Mouse (Mus musculus) heart, adult 9 months (tissue): ENCODE data around the gene Zcchc24.

ENCODE experiments used
- DNase-seq, 2 experiments: peaks; one replicate each; pipeline ENCODE4 v3.0.0; 2022; ENCODE audit warnings: low spot score in 2 of 2

The Zcchc24 gene

DNA sequence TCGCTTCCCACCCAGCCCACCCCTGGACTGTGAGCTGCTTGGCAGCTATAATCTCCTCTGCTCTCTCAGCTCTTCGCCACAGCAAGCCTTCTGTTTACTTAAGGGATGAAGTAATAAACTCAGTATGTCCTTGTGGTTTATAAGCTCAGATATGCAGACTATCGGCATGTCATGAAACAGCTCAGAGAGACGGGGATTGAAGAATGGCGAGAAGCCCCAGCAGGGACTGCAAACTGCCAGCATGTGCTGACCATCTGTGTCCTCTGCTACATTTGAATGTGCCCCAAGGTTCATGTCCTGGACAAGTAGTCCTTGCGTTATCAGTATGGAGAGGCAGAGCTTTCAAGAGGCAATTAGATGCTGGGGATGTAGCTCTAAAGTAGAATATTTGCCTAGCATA is 7.5 kb upstream of the Zcchc24 start:
- peak; percentile 57 to 81 for DNase-seq

DNA sequence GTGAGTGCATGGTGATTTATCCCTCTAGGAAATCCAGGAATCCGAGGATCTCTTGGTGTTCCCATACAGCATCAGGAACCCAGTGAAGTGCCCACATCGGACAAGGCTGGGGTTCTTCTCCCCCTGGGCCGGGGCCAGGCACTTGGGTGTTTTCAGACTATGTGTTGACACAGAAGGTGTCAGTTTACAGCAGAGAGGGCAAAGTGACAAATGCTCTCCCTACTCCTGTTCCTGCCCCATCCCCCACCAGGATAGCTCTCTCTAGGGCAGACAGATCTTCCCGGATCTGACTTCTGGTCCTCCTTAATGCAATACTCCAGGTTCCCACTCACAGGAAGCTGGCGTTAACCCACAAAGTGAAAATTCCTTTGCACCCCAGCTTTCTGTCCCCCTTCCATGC is 5.3 kb upstream of the Zcchc24 start:
- DNase-seq: no peak

DNA sequence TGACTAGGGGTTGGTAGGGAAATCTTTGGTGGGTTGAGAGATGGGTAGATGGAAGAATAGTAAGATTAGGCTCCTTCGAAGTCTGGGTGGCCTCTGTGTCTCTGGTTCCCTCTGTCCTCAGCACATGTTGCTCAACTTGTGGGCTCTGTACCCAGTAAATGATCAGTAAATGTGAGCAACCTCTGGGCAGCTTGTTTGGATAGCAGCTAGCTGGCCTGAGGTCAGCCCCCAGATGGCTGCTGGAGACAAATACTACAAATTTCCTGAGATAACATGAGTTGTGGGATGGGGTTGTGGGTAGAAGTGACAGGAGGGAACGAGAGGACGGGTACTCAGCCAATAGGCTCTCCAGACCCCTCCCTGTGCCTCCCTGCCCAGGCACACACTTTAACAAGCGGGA is 4.2 kb upstream of the Zcchc24 start:
- DNase-seq: no peak

DNA sequence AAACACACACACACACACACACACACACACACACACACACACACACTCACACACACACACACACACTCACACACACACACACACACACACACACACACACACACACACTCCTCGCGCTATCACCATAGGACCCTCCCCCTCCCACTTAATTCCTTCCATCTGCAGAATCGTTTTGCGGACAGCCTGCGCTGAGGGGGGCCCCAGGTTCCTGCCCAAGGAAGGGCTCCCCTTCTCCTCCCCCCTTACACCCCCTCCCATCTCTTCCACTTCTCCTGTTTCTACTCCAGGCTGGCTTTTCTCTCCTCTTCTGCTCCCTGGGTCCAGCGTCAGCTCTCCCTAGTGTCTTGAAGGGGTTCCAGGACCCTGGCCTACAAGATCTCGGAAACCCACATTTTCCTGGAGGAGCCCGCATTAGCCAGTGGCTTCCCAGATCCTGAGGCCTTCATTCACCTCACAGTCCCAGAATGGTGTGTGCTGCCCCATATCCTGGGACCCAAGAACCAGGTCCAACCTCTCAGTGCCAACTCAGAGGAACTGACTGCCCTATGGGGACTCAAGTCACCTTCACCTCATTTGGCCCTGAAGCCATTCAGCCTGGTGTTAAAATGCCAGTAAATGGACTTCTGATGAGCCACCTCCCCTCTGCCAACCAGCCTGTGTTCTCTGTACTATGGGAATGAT is 927 bp upstream of the Zcchc24 start:
- DNase-seq: no peak

DNA sequence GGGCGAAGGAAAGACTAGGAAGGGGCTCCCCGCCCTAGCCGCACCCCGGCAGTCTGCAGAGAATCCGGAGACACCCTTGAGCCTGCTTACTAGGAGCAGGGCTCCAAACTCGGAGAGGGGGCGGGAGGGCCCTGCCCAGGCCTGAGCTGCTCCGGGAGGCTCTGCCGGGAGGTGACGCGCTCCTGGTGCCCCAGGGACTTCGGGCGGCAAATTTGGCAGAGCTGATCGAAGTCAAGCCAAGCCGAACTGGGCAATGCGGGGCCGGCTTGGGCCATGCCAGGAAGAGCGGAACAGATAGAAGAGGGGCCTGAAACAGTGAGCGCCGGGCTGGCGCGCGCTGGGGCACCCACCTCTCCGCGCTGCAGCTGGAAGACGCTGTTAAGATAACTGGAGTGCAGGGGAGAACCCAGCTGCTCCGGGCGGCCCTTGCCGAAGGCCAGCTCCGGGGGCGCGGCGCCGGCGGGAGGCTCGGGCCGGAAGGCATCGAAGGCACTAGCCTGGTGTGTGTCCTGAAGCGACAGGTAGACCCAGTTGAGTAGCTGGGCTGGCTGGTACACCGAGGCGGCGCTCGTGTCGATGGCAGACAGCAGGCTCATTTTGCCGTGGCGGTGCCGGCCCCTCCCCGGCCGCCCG is 462 bp downstream of the Zcchc24 start:
- DNase-seq: peak; percentile 66 to 68

DNA sequence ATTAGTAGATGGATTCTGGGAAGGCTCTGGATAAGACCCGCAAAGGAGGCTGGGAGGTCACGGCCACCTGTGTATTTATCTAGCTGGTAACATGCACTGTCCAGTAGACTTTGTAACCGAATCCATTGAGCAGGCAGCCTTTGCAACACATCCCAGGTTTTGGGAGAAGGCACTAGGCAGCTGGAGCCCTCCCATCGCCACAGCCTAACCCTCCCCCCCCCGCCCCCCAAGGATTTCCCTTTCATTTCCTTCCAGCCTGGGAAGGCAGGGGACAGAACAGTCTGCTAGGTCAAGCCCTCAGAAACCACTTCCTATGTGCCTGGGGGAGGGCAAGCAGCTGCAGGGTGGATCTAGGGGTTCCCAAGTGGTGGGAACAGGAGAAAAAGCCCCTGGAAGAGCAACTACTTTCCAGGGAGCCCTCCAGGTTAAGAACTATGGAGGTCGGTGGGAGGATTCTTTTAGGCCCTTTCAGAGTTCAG is 1.1 kb downstream of the Zcchc24 start:
- peak; percentile 58 to 77 for DNase-seq

DNA sequence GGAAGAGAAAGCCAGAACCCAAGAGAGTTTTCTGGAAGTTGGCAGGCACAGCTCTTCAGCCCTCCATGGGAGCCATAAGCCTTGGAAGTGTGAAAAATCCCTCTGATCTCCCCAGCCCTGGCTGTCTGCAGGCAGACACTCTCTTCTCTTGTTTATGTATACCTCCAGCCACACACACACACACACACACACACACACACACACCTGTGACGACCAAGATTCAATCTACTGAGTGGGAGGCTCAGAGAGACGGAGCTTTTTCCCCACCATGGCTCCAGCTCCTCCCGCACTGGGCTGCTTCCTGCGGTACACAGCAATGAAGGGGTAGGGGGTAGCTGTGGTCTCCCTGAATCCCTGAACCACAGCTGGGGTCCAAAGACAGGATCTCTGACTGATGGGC is 2.4 kb downstream of the Zcchc24 start:
- DNase-seq: no peak

DNA sequence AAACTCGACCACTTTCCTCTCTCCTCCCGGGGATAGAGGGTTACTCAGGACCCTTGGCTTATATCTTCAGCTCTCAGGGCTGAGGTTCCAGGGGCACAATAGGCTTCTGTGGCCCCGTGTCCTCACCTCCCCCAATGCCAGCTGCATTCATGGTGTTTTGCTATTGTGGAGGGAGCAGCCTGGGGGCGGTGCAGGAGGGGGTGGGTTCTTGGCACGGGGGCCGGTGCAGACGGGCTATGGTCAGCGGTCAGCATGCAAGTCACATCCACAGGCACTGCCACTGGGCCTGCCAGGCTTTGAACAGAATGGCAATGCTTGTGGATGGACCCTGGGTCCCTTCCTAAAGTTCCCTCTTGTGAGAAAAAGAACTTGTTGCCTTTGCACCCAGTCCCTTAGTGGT is 2.9 kb downstream of the Zcchc24 start:
- no peak for DNase-seq

DNA sequence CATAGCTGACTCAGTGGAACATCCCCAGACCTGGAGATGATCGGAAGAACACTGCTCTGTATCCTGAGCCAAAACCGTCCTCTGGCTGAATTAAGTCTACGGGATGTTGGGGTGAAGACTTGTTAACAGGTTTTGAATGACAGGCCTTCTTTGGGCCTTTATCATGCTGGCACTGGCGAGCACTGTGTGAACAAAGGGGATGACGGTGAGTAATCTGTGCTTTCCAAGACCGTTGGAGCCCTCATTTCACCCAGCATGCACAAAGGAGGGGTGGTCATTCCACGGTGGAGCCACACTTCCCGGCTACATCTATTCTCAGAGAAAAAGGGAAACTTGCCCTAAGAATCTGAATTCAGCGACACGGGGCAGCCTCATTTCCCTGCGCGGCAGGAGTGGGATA is 3.7 kb downstream of the Zcchc24 start:
- no peak for DNase-seq

DNA sequence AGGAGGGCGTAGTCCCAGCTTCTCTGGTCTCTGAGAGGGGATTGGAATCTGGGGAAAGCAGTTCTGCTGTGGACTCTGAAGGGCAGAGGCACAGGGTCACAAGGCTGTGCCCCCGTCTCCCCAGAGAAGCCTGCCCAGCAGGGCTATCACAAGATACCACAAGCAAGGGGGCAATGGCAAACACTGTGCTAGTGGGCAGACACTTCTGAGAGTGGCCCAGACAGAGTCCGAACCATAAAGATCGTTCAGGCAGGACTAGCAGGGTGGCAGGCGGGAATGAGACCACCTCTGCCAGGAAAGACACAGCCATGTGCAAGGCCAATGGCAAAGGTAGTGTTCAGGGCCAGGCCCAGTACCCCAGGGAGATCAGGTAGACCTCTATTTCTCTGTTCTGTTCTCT is 7.7 kb downstream of the Zcchc24 start:
- no peak for DNase-seq

DNA sequence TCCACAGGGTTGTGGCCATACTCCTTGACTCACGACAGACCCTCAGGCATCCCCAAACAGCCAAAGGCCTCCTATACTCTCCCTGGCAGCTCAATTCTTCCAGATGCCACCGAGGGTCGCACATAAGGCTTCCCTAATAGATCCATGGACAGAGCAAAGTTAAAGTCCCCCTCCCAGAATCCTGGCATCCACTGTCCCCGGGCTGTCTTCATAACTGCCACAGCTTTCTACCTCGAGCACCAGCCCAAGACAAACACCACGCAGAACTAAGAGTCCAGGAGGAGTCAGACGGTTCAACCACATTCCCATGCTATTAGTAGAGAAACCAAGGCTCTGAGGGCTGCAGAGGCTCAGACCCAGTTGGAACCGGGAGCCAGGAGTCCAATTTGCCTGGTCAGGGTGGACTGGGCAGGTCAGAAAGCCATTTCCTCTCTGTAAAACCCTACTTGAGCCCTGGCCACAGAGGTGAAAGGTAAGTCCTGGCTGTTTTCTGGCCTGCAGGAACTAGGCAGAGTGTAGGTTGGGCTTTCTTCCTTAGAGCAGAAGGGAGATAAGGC is 8.8 kb downstream of the Zcchc24 start:
- no peak for DNase-seq

DNA sequence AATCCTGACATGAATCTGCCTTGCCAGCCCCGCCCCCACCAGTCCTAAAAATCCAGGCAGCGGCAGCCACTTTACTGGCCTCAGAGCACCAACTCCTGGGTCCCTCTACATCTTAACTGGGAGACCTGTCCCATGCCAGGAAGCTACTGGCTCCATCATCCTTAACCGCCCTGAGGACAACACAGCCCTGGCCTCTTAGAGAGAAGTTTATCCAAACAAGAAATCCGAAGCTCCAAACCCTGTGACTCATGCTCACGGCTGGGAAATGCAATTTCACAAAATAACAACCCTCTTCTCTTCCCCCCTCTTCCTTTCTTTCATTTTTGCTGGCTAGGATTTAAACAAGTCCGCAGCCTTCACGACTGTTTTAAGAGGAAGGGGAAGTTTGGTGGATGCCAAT is 9.3 kb downstream of the Zcchc24 start:
- no peak for DNase-seq

DNA sequence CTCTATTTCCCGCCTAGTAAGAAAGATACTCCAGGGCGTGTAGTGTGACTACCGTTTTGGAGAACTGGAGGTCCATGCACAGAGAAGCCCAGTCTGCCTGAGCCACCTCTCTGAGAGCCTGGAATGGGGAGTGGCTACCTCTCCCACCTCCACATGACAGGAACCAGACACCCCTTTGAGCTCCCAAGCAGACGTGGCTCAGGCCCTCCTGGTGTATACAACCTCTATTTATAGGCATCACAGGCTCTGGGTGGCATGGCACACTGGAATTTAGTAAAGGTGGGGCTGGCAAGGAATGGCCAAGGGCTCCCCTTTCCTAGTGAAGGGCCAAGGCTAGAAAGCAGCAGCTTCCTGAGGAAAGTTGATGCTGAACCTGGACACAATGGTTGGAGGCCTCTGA is 10.9 kb downstream of the Zcchc24 start:
- DNase-seq: no peak

DNA sequence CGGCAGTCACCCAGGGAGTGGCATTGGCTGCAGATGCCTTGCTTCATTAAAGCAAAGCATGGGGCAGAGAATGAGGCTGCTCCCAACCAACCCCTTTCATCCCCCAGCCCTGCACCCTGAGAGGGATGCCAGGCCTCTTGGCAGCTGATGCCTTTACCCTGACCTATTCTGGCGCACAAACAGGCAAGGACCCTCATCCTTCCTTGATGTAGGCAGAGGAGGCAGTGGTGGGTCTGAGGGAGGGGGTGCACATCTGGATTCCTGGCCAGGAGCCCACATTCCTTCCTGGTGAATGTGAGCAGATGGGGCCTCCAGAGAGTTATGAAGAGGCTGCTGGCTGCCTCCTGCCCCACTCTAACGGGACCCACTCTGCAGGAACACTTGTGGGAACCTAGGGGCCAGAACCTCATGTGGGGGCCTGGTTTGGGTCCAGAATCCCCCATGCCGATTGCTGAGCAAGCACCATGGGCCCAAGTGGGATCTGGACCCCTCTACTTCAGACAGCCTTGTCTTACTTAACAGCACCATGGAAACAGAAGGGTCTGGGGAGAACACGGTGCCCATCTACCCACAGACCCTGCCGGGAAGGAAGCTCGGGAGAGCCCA is 12.4 kb downstream of the Zcchc24 start:
- DNase-seq: no peak

DNA sequence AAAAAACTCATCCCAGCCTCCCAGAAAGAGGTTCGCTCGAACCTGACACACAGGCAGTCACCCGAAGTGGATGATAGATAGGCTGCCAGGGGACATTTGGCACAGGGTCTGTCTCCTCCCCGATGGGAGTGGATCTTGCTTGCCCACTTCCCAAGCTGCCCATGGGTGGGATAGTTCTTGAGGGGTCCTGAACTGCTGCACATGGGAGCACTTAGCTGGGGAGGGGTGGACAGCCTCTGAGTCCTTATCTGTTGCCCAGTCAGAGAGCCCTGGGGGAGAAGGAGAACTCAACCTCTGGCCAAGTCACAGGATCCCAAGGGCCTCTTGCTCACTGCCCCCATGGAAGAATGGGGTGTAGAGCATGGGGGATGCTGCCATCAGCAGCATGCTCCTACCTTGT is 13.3 kb downstream of the Zcchc24 start:
- no peak for DNase-seq

DNA sequence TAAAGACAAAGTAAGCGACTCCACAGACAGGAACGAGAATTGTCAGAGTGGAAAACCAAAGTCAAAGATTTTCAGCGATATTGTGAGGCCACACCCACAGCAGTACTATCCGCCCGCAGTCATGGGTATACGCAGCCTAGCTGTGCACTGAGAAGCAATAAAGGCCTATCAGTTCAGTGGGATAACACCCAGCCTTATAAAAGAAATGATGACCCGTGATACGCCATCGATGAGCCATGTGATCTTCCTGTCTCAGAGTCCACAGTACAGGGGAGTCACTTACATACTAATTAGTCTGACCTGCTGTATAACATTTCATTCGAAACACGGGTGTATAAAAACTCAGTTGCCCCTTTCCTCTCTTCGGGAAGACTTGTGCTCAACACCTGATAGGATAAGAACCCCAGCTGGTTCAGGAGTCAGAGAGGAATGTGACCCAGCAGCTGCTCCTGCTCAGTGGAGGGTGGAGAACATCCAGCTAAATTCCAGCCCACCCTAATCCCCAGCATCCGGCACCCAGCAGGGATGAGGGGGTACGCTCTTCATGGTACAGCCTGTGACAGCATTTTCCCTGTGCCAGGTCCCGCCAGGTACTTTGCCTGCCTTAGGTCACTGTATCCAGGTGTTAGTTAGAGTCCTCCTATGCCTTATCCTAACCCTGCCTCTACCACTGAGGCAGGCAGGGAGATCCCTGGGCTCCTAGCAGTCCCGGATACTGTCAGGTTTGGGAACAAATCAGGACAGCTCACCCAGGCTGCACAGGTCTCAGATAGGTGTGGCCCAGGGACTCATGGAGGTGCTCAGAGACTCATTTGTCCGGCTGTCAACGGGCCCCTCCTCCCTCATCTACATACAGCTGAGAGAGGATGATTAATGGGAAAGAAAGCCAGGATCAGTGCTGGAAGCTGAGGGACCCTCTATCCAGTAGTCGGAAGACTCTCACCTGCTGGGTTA is 14.0 kb downstream of the Zcchc24 start:
- DNase-seq: no peak

DNA sequence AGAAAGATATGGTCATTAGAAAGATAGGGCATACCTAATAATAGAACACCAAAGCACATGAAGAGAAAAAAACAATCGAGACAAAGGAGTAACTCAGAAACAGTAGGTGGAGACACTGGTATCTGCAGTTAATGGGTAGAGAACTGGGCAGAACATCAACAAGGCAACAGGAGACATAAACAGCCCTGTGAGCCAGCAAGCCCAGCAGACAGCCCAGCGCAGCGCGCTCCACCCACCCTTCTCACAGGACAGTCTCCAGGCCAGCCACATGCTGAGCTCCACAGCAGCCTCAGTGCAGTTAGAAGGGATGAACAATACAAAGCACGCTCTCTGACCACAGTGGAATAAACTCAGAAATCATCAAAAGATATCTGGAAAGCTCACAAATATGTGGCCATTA is 15.8 kb downstream of the Zcchc24 start:
- DNase-seq: peak in 1 of 2 experiments; percentile 78

DNA sequence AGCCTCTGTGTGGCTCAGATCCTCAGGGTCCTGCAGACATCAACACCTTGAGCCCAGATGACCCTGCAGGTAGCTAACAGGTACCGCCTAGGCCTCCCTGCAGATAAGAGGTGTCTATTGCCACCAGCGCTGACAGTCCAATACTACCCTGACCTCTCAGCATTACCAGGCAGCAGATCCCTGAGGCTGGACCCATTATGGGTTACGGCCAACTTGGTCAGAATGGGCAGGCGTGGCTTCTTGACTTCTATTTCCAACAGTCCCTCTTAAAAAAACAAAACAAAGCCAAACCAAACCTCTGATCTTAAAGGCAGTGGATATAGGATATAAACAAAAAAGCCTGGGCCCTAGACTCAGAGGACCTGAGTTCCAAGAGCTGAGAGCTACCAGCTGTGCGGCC is 17.8 kb downstream of the Zcchc24 start:
- DNase-seq: no peak

DNA sequence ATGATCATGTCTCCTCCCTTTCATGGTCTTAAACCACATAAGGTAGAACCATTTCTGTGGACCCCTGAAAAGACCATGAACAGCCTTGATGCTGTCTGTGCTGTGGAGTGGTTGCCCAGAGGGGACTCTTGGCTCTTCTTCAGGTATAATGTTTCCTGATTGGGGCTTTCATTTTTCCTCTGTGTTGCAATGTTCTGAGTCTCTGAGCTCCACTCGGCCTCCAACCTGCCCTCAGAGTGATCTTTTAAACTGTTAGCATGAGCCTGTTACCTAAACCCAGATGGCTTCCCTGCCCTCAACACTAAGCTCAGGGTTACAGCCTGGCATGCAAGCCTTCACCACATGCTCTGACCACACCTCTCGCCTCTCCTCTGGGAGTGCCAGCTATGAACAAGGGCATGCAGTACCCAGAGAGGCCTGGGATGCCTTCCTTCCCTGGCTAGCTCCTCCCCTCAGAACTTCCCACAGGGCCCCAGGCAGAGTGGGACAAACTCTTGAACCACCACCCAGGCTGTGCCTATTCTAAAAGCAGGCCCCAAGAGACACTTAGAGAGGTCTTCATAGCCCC is 18.3 kb downstream of the Zcchc24 start:
- DNase-seq: no peak

DNA sequence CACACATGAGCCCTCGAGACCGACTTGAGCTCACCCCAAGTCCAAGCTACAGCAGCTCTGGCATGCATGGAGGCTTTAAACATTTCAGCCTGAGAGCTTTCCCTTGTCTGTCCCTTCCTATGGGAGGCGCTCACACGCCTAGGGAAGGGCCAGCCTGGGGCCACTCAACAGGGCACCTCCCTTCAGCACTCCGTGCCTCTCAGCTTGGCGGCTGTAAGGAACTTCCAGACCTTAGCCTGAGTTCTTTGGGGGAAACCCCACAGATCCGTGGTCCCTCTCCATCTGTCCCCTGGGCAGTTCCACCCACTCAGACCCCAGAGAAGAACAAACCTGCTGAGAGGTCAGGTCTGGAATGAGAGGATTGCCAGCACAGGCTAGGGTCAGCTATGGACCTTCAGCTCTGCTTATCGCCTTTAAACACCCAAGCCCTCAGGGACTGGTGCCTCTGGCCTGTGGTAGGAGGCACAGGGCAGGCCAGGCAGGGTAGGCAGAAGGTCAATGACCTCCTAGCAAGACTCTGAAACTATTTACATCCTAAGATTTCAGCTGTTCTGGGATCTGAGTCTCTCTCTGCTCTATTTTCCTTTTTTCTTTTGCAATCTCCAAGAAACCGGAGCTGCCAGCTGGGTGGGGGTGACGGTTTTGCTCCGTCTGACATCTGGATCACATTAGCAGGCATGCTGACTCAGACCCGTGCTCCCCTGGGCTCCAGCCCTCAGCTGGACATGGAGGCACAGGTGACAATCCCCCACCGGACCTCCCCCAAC is 19.5 kb downstream of the Zcchc24 start:
- peak; percentile 74 to 75 for DNase-seq
